Mouse (Mus musculus): Measurements from ENCODE around the gene Hmg20a.

GRCm38 (mm10) chr9:56414322-56414721 lies 4.1 kb upstream of the Hmg20a start:
- TF ChIP-seq CTCF (IDR thresholded peaks at IDR 0.05; ENCODE audit: low read depth, low read length) (no peak), POLR2AphosphoS5 (IDR thresholded peaks at IDR 0.05; ENCODE audit: insufficient replicate concordance, low read depth, low read length) (no peak), TAL1 (conservative IDR thresholded peaks at IDR 0.05; ENCODE audit: low read depth, low read length) (no peak), GATA1 (IDR thresholded peaks at IDR 0.05; ENCODE audit: borderline replicate concordance, low read length) (no peak)
